Mouse (Mus musculus): ENCODE measurements around the gene Cfi. TPM values are rescaled to one million over a fixed set of nuclear protein-coding genes. Genes with fewer than 3 reads are reported as not detected.

Cfi gene
- polyA plus RNA-seq (2014; fragmentation: Nextera tagmentation; extraction: Ambion mirVana): 0.09 TPM in 1 of 2 replicates, not detected in the other

DNA sequence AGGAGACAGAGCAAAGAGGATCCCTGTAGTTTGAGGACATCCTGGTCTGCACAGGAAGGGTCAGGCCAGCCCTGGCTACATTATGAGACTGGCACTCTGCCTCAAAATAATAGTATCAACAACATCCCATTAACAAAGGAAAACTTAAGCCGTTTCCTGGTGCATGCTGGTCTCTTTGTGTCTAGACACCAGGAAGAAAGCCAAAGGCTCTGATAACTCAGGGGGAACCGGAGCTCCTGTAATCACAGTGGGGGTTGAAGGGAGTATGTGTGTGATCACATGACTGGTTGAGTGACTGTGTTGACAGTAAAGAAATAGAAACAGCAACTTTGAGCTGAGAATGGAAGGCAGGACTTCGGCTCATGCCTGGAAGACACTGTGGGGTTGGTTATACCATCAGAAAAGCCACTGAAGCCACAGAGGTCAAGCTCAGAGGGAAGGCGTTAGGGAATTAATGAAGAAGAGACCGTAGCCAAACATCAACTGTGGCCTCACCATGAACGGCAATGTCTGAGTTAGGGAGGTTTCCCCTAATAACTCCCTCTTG lies at the start of gene Cfi:
Cfi (plus strand) TSS at position 497 of the 547 bp plus-strand sequence.
- Histone ChIP-seq H3K27ac (replicated peaks; ENCODE audit: low read depth, low read length) (no peak within 1 kb of the TSS), H3K9me3 (ENCODE audit: control insufficient read depth, low read length) (no peaks in the 10 kb centered on the region), H3K9ac (ENCODE audit: low read length) (no peak within 1 kb of the TSS), H3K36me3 (ENCODE audit: control insufficient read depth, insufficient read depth, low read length) (no peaks in the 10 kb centered on the region), H3K4me3 (ENCODE audit: low read depth, low read length) (no peak within 1 kb of the TSS), H3K4me2 (ENCODE audit: low read depth, severe bottlenecking) (no peak within 1 kb of the TSS), H3K4me1 (ENCODE audit: control insufficient read depth, insufficient read depth, low read length) (no peaks in the 10 kb centered on the region), H3K27me3 (ENCODE audit: control insufficient read depth, insufficient read depth, low read length) (no peaks in the 10 kb centered on the region)
- ATAC-seq (ENCODE audit: insufficient number of reproducible peaks, low FRiP score, low TSS enrichment, low read depth): no peak
- WGBS: 83% methylated on average over 6 of the region's 6 CpGs
- DNase-seq (ENCODE audit: low spot score): no peak

DNA sequence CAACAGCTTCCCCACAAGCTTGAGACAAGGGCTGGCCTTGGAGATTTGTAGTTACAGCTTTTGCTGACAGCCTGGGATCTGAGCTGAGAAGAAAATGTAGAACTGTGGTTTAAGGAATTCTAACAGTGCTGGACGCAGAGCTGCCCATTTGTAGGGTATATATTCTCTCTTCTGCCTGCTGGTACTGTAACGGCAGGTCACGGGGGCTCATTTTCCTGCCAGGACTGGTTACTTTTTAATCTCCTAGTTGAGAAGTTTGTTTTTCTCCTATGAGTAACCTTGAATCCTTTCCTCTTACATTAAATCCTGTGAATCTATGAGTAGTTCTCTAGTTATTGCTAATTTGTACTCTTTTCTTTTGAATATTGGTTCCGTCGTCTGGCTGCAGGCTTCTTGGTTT lies 41.9 kb upstream of the Cfi start:
- Histone ChIP-seq H3K4me2 (ENCODE audit: low read depth, severe bottlenecking) (no peak overlapping the region), H3K4me1 (ENCODE audit: control insufficient read depth, insufficient read depth, low read length) (no peaks in the 10 kb centered on the region), H3K27me3 (ENCODE audit: control insufficient read depth, insufficient read depth, low read length) (no peaks in the 10 kb centered on the region), H3K27ac (replicated peaks; ENCODE audit: low read depth, low read length) (no peak overlapping the region), H3K9ac (ENCODE audit: low read length) (no peak overlapping the region), H3K9me3 (ENCODE audit: control insufficient read depth, low read length) (no peaks in the 10 kb centered on the region), H3K4me3 (ENCODE audit: low read depth, low read length) (no peak overlapping the region), H3K36me3 (ENCODE audit: control insufficient read depth, insufficient read depth, low read length) (no peaks in the 10 kb centered on the region)
- no peak for DNase-seq (ENCODE audit: low spot score)
- WGBS: 92% methylated on average over 5 of the region's 5 CpGs
- no peak for ATAC-seq (ENCODE audit: insufficient number of reproducible peaks, low FRiP score, low TSS enrichment, low read depth)

DNA sequence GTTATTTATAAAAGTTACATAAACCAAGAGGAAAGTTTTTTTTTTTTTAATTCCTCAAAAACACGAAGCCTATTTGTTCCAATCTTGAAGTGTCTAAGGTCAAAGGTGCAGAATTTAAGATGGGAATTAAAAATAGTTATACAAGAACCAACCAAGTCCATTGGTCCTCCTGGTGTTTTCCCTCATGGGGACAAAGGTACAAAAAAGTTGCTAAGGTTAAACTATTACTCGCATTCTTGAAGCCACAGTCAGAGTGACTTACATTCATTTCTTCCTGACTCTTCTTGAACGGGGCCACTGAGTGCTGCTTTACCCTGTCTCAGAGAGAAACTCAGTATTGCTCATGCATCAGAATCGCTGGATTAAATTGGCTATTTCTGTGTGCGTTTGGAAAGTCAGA lies 38.3 kb upstream of the Cfi start:
- 81% methylated on average over 5 of the region's 5 CpGs for WGBS
- Histone ChIP-seq H3K27ac (replicated peaks; ENCODE audit: low read depth, low read length) (no peak overlapping the region), H3K36me3 (ENCODE audit: control insufficient read depth, insufficient read depth, low read length) (no peaks in the 10 kb centered on the region), H3K9me3 (ENCODE audit: control insufficient read depth, low read length) (no peaks in the 10 kb centered on the region), H3K4me1 (ENCODE audit: control insufficient read depth, insufficient read depth, low read length) (no peaks in the 10 kb centered on the region), H3K4me2 (ENCODE audit: low read depth, severe bottlenecking) (no peak overlapping the region), H3K4me3 (ENCODE audit: low read depth, low read length) (no peak overlapping the region), H3K27me3 (ENCODE audit: control insufficient read depth, insufficient read depth, low read length) (no peaks in the 10 kb centered on the region), H3K9ac (ENCODE audit: low read length) (no peak overlapping the region)
- no peak for DNase-seq (ENCODE audit: low spot score)
- ATAC-seq (ENCODE audit: insufficient number of reproducible peaks, low FRiP score, low TSS enrichment, low read depth): no peak

GRCm38 (mm10) chr3:129798551-129798950 lies 37.1 kb upstream of the Cfi start:
- no peak overlapping the region for H3K9ac ChIP-seq (ENCODE audit: low read length)
- WGBS: 76% methylated on average over 11 of the region's 11 CpGs
- no peaks in the 10 kb centered on the region for H3K27me3 ChIP-seq (ENCODE audit: control insufficient read depth, insufficient read depth, low read length)

GRCm38 (mm10) chr3:129799011-129799410 lies 36.7 kb upstream of the Cfi start:
- Histone ChIP-seq H3K4me2 (ENCODE audit: low read depth, severe bottlenecking) (no peak overlapping the region), H3K4me3 (ENCODE audit: low read depth, low read length) (no peak overlapping the region), H3K27me3 (ENCODE audit: control insufficient read depth, insufficient read depth, low read length) (no peaks in the 10 kb centered on the region), H3K36me3 (ENCODE audit: control insufficient read depth, insufficient read depth, low read length) (no peaks in the 10 kb centered on the region), H3K4me1 (ENCODE audit: control insufficient read depth, insufficient read depth, low read length) (no peaks in the 10 kb centered on the region), H3K9me3 (ENCODE audit: control insufficient read depth, low read length) (no peaks in the 10 kb centered on the region), H3K27ac (replicated peaks; ENCODE audit: low read depth, low read length) (no peak overlapping the region), H3K9ac (ENCODE audit: low read length) (no peak overlapping the region)
- DNase-seq (ENCODE audit: low spot score): no peak
- WGBS: 78% methylated on average over 2 of the region's 2 CpGs
- ATAC-seq (ENCODE audit: insufficient number of reproducible peaks, low FRiP score, low TSS enrichment, low read depth): no peak

More at GRCm38 (mm10) chr3:129798551-129798950, 37.1 kb upstream of the Cfi start:
- H3K4me3 ChIP-seq (ENCODE audit: low read depth, low read length): no peak overlapping the region
- no peak for DNase-seq (ENCODE audit: low spot score)
- no peaks in the 10 kb centered on the region for H3K4me1 ChIP-seq (ENCODE audit: control insufficient read depth, insufficient read depth, low read length)
- H3K4me2 ChIP-seq (ENCODE audit: low read depth, severe bottlenecking): no peak overlapping the region
- H3K9me3 ChIP-seq (ENCODE audit: control insufficient read depth, low read length): no peaks in the 10 kb centered on the region
- no peaks in the 10 kb centered on the region for H3K36me3 ChIP-seq (ENCODE audit: control insufficient read depth, insufficient read depth, low read length)
- no peak overlapping the region for H3K27ac ChIP-seq (replicated peaks; ENCODE audit: low read depth, low read length)
- ATAC-seq (ENCODE audit: insufficient number of reproducible peaks, low FRiP score, low TSS enrichment, low read depth): no peak

DNA sequence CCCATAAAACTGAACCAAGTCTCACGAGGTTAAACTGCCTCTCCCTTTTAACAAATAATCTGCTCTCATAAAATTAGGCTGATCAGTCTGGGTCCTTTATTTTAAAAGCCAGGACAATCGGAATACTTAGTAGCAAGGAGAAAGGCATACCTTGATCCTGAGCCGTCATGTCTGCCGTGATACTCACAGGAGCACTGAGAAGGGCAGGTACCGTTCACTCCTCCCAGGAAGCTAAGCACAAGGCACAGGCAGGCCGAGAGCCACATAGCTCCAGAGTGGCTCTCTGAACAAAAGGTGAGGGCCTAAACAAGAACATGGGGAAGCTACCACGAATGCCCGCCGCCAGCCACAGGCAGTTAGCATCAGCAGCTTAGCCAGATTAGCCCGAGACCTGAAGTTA lies 31.9 kb upstream of the Cfi start, which contains the start of gene Lrit3:
Lrit3 (minus strand) TSS at position 266 of the 400 bp plus-strand sequence.
- no peak for ATAC-seq (ENCODE audit: insufficient number of reproducible peaks, low FRiP score, low TSS enrichment, low read depth)

GRCm38 (mm10) chr3:129820847-129821246 lies 14.8 kb upstream of the Cfi start:
- peaks cover 9% of the 10 kb centered on the region for H3K36me3 ChIP-seq (ENCODE audit: control insufficient read depth, insufficient read depth, low read length)
- ATAC-seq (ENCODE audit: insufficient number of reproducible peaks, low FRiP score, low TSS enrichment, low read depth) (no peak), DNase-seq (ENCODE audit: low spot score) (no peak)
- H3K27me3 ChIP-seq (ENCODE audit: control insufficient read depth, insufficient read depth, low read length): no peaks in the 10 kb centered on the region
- 84% methylated on average over 9 of the region's 9 CpGs for WGBS
- H3K4me3 ChIP-seq (ENCODE audit: low read depth, low read length): no peak overlapping the region
- no peaks in the 10 kb centered on the region for H3K9me3 ChIP-seq (ENCODE audit: control insufficient read depth, low read length)
- H3K4me1 ChIP-seq (ENCODE audit: control insufficient read depth, insufficient read depth, low read length): no peaks in the 10 kb centered on the region
- no peak overlapping the region for H3K9ac ChIP-seq (ENCODE audit: low read length)
- H3K27ac ChIP-seq (replicated peaks; ENCODE audit: low read depth, low read length): no peak overlapping the region
- H3K4me2 ChIP-seq (ENCODE audit: low read depth, severe bottlenecking): no peak overlapping the region

More for the DNA sequence above, 31.9 kb upstream of the Cfi start, which contains the start of gene Lrit3:
- no peak for DNase-seq (ENCODE audit: low spot score)
- 81% methylated on average over 10 of the region's 10 CpGs for WGBS
- Histone ChIP-seq H3K9me3 (ENCODE audit: control insufficient read depth, low read length) (no peaks in the 10 kb centered on the region), H3K36me3 (ENCODE audit: control insufficient read depth, insufficient read depth, low read length) (no peaks in the 10 kb centered on the region), H3K9ac (ENCODE audit: low read length) (no peak within 1 kb of the TSS), H3K4me2 (ENCODE audit: low read depth, severe bottlenecking) (no peak within 1 kb of the TSS), H3K27me3 (ENCODE audit: control insufficient read depth, insufficient read depth, low read length) (no peaks in the 10 kb centered on the region), H3K27ac (replicated peaks; ENCODE audit: low read depth, low read length) (no peak within 1 kb of the TSS), H3K4me3 (ENCODE audit: low read depth, low read length) (no peak within 1 kb of the TSS), H3K4me1 (ENCODE audit: control insufficient read depth, insufficient read depth, low read length) (no peaks in the 10 kb centered on the region)

GRCm38 (mm10) chr3:129821736-129822135 lies 13.9 kb upstream of the Cfi start:
- Histone ChIP-seq H3K4me2 (ENCODE audit: low read depth, severe bottlenecking) (no peak overlapping the region), H3K27me3 (ENCODE audit: control insufficient read depth, insufficient read depth, low read length) (no peaks in the 10 kb centered on the region), H3K9me3 (ENCODE audit: control insufficient read depth, low read length) (no peaks in the 10 kb centered on the region), H3K4me3 (ENCODE audit: low read depth, low read length) (no peak overlapping the region), H3K36me3 (ENCODE audit: control insufficient read depth, insufficient read depth, low read length) (peaks cover 9% of the 10 kb centered on the region), H3K27ac (replicated peaks; ENCODE audit: low read depth, low read length) (no peak overlapping the region), H3K9ac (ENCODE audit: low read length) (no peak overlapping the region), H3K4me1 (ENCODE audit: control insufficient read depth, insufficient read depth, low read length) (no peaks in the 10 kb centered on the region)
- ATAC-seq (ENCODE audit: insufficient number of reproducible peaks, low FRiP score, low TSS enrichment, low read depth) (no peak), DNase-seq (ENCODE audit: low spot score) (no peak)
- WGBS: 87% methylated on average over 8 of the region's 8 CpGs
